Mouse (Mus musculus) adipose tissue, adult 10 weeks (tissue): Measurements from ENCODE around the gene Zfp429. TPM values are rescaled to one million over a fixed set of nuclear protein-coding genes. Genes with fewer than 3 reads are reported as not detected.

ENCODE experiments used
- polyA plus RNA-seq: library from polyadenylated mRNA; stranded (reverse); fragments of 350-450 nt; fragmentation: Illumina TruSeq; extraction: RNeasy Lipid Tissue Mini Kit (QIAGEN cat#74804); gene quantifications from one replicate; pipeline ENCODE4 v1.2.3, GENCODE M21; 2014; ENCODE audit warnings: low read depth, low replicate concordance

Gene Zfp429
- 6.1 TPM for polyA plus RNA-seq

GRCm38 (mm10) chr13:67399183-67399903 lies at the start of gene Zfp429:
TSS of gene Zfp429 (minus strand) at chr13:67399819.

GRCm38 (mm10) chr13:67421207-67421857 lies 21.7 kb upstream of the Zfp429 start, which contains the start of gene Zfp459:
TSS of gene Zfp459 (minus strand) at chr13:67421418.

GRCm38 (mm10) chr13:67375050-67375911 lies 24.3 kb downstream of the Zfp429 start, which contains the start of the genes Gm28041 and Zfp456:
TSS of gene Gm28041 (minus strand) at chr13:67375733.
TSS of gene Zfp456 (minus strand) at chr13:67375810.

GRCm38 (mm10) chr13:67360131-67360744 lies 39.4 kb downstream of the Zfp429 start, which contains the start of the genes Gm28044 and Zfp953:
TSS of gene Gm28044 (minus strand) at chr13:67360536.
TSS of gene Zfp953 (minus strand) at chr13:67360605.

Other genes starting within 250 kb of the Zfp429 start
- gene Rsl1, start 226.6 kb downstream of the Zfp429 start, polyA plus RNA-seq = 4.8 TPM
- gene Zfp455, start 205.3 kb downstream of the Zfp429 start, polyA plus RNA-seq = 2.4 TPM
- 6.5 TPM for gene Zfp458, start 121.4 kb downstream of the Zfp429 start, polyA plus RNA-seq
- 2.6 TPM for gene Zfp457, start 93.3 kb downstream of the Zfp429 start, polyA plus RNA-seq
- gene Zfp595, start 67.2 kb downstream of the Zfp429 start, polyA plus RNA-seq = 4.2 TPM
- not detected for gene Gm28044, start 39.3 kb downstream of the Zfp429 start, polyA plus RNA-seq
- gene Zfp953, start 39.2 kb downstream of the Zfp429 start, polyA plus RNA-seq = 2.4 TPM
- 0.48 TPM for gene Gm28041, start 24.1 kb downstream of the Zfp429 start, polyA plus RNA-seq
- gene Zfp456, start 24.0 kb downstream of the Zfp429 start, polyA plus RNA-seq = 1.4 TPM
- gene Zfp459, start 21.6 kb upstream of the Zfp429 start, polyA plus RNA-seq = 1.4 TPM
- 9.8 TPM for gene Zfp874a, start 51.8 kb upstream of the Zfp429 start, polyA plus RNA-seq
- 7.1 TPM for gene Zfp874b, start 84.4 kb upstream of the Zfp429 start, polyA plus RNA-seq
- gene Zfp58, start 100.7 kb upstream of the Zfp429 start, polyA plus RNA-seq = 7.5 TPM
- gene Gm26965, start 126.3 kb upstream of the Zfp429 start, polyA plus RNA-seq = not detected
- 16.9 TPM for gene Zfp87, start 126.4 kb upstream of the Zfp429 start, polyA plus RNA-seq
- 5.2 TPM for gene Zfp748, start 154.0 kb upstream of the Zfp429 start, polyA plus RNA-seq
- gene Zfp729b, start 209.9 kb upstream of the Zfp429 start, polyA plus RNA-seq = 5.3 TPM
- not detected for gene Gm49345, start 237.9 kb upstream of the Zfp429 start, polyA plus RNA-seq
- 4.5 TPM for gene Zfp729a, start 238.0 kb upstream of the Zfp429 start, polyA plus RNA-seq